Mouse (Mus musculus) heart, embryonic 11.5 days (tissue): Measurements from ENCODE around the gene Tppp2. TPM values are rescaled to one million over a fixed set of nuclear protein-coding genes. Genes with fewer than 3 reads are reported as not detected.
"Not testable (repeated sequence)": the region's sequence is repeated elsewhere in the genome, so short reads cannot be mapped to it uniquely, and the experiment has no call there.

Experiments
- ATAC-seq: fragments of 200-750 bp; cut with Nextera tagmentation; replicated peaks from 2 replicates; pipeline ENCODE4 v1.8.0; 2017; ENCODE audit warnings: moderate library complexity; ENCODE audit not compliant: insufficient number of reproducible peaks, low FRiP score, low TSS enrichment
- H3K27ac ChIP-seq: fragments of 300-500 bp; sonication (generic); 2 replicates; pipeline ENCODE4 v1.5.1; 2014; ENCODE audit warnings: mild to moderate bottlenecking, low read depth, low read length
- H3K27me3 ChIP-seq: fragments of 300-500 bp; sonication (generic); 2 replicates; pipeline ENCODE4 v1.6.1; 2014; ENCODE audit warnings: mild to moderate bottlenecking, low read length, mixed read lengths; ENCODE audit not compliant: control insufficient read depth, insufficient read depth
- H3K36me3 ChIP-seq: fragments of 300-500 bp; sonication (generic); 2 replicates; pipeline ENCODE4 v1.6.1; 2014; ENCODE audit warnings: mild to moderate bottlenecking, low read length, moderate library complexity, mixed read lengths; ENCODE audit not compliant: control insufficient read depth, insufficient read depth
- H3K4me1 ChIP-seq: fragments of 300-500 bp; sonication (generic); 2 replicates; pipeline ENCODE4 v1.6.1; 2014; ENCODE audit warnings: low read length; ENCODE audit not compliant: control insufficient read depth, insufficient read depth
- H3K4me2 ChIP-seq: fragments of 300-500 bp; sonication (generic); 2 replicates; pipeline ENCODE4 v1.6.1; 2014; ENCODE audit warnings: mild to moderate bottlenecking, moderate library complexity
- H3K4me3 ChIP-seq: fragments of 300-500 bp; sonication (generic); 2 replicates; pipeline ENCODE4 v1.5.1; 2014; ENCODE audit warnings: low read depth, low read length
- H3K9ac ChIP-seq: fragments of 300-500 bp; sonication (generic); 2 replicates; pipeline ENCODE4 v1.6.1; 2014; ENCODE audit warnings: mild to moderate bottlenecking, low read depth, low read length, moderate library complexity
- H3K9me3 ChIP-seq: fragments of 300-500 bp; sonication (generic); replicated peaks from 2 replicates; pipeline ENCODE4 v1.6.1; 2016; ENCODE audit warnings: low read length; ENCODE audit not compliant: control insufficient read depth
- WGBS: fragments of 180-500 bp; shearing (Covaris S2); extraction: QIAGEN DNeasy Blood & Tissue Kit; methylation state at CpG from one replicate; pipeline ENCODE4 v1.1.7; 2014; ENCODE audit not compliant: insufficient replicate concordance; 5-methylcytosine and 5-hydroxymethylcytosine counted together
- polyA plus RNA-seq: library from polyadenylated mRNA; unstranded; fragments of >200 nt; fragmentation: Nextera tagmentation; extraction: Ambion mirVana; gene quantifications from 2 replicates; pipeline ENCODE4 v1.2.1, GENCODE M21; 2014

Gene Tppp2
- polyA plus RNA-seq, 1 experiment from 2014 or later, result not detected

GRCm38 (mm10) chr14:51926930-51927329, 8.7 kb downstream of the Tppp2 start:
- not testable (repeated sequence) for H3K4me2 ChIP-seq, H3K27ac ChIP-seq, ATAC-seq, H3K27me3 ChIP-seq, H3K4me1 ChIP-seq, H3K9ac ChIP-seq, H3K9me3 ChIP-seq, H3K4me3 ChIP-seq, H3K36me3 ChIP-seq
- WGBS, result 89% methylated on average over 11 of the region's 11 CpGs

GRCm38 (mm10) chr14:51929309-51929943, 11.2 kb downstream of the Tppp2 start:
- Histone ChIP-seq H3K9me3 (no peaks in the 10 kb centered on the region), H3K36me3 (no peaks in the 10 kb centered on the region), H3K4me1 (no peaks in the 10 kb centered on the region), H3K4me2 (no peak overlapping the region), H3K27me3 (no peaks in the 10 kb centered on the region), H3K27ac (no peak overlapping the region), H3K9ac (no peak overlapping the region), H3K4me3 (no peak overlapping the region)
- ATAC-seq, result no peak
- 70% methylated on average over 8 of the region's 8 CpGs for WGBS

- Histone ChIP-seq H3K9me3 (no peaks in the 10 kb centered on the region), H3K27me3 (no peaks in the 10 kb centered on the region), H3K4me3 (no peak overlapping the region), H3K27ac (no peak overlapping the region), H3K4me2 (no peak overlapping the region), H3K9ac (no peak overlapping the region), H3K36me3 (no peaks in the 10 kb centered on the region), H3K4me1 (no peaks in the 10 kb centered on the region)
- no peak for ATAC-seq
- WGBS, result 55% methylated on average over 9 of the region's 9 CpGs
Measured at GRCm38 (mm10) chr14:51929968-51930367, 11.7 kb downstream of the Tppp2 start.

GRCm38 (mm10) chr14:51930824-51931223, 12.6 kb downstream of the Tppp2 start:
- Histone ChIP-seq H3K4me2 (no peak overlapping the region), H3K27ac (no peak overlapping the region), H3K9ac (no peak overlapping the region), H3K9me3 (no peaks in the 10 kb centered on the region), H3K4me1 (no peaks in the 10 kb centered on the region), H3K4me3 (no peak overlapping the region), H3K36me3 (no peaks in the 10 kb centered on the region), H3K27me3 (no peaks in the 10 kb centered on the region)
- ATAC-seq, result no peak; the same call in 1 of the 2 replicates
- 23% methylated on average over 5 of the region's 5 CpGs for WGBS

GRCm38 (mm10) chr14:51932092-51933020, 14.1 kb downstream of the Tppp2 start:
- WGBS, result 55% methylated on average over 10 of the region's 10 CpGs
- no peaks in the 10 kb centered on the region for H3K9me3 ChIP-seq
- H3K27me3 ChIP-seq, result no peaks in the 10 kb centered on the region
- H3K27ac ChIP-seq, result no peak overlapping the region
- no peak overlapping the region for H3K4me3 ChIP-seq
- H3K9ac ChIP-seq, result no peak overlapping the region
- no peak overlapping the region for H3K4me2 ChIP-seq
- H3K4me1 ChIP-seq, result no peaks in the 10 kb centered on the region
- no peaks in the 10 kb centered on the region for H3K36me3 ChIP-seq
- ATAC-seq, result no peak

- no peak overlapping the region for H3K4me2 ChIP-seq
- H3K9ac ChIP-seq, result no peak overlapping the region
- 0 out of 2 replicates have a peak, but pooled peaks cover 2% of the 10 kb centered on the region for H3K9me3 ChIP-seq
- no peaks in the 10 kb centered on the region for H3K27me3 ChIP-seq
- no peak for ATAC-seq
- H3K36me3 ChIP-seq, result no peaks in the 10 kb centered on the region
- no peaks in the 10 kb centered on the region for H3K4me1 ChIP-seq
- no peak overlapping the region for H3K27ac ChIP-seq
- WGBS, result 84% methylated on average over 9 of the region's 9 CpGs
- no peak overlapping the region for H3K4me3 ChIP-seq
Measured at GRCm38 (mm10) chr14:51939005-51939404, 20.8 kb downstream of the Tppp2 start.

GRCm38 (mm10) chr14:51940944-51941560, 22.8 kb downstream of the Tppp2 start:
- Histone ChIP-seq H3K9ac (no peak overlapping the region), H3K27me3 (no peaks in the 10 kb centered on the region), H3K27ac (no peak overlapping the region), H3K4me2 (no peak overlapping the region), H3K9me3 (0 out of 2 replicates have a peak, but pooled peaks cover 2% of the 10 kb centered on the region), H3K36me3 (no peaks in the 10 kb centered on the region), H3K4me1 (no peaks in the 10 kb centered on the region), H3K4me3 (no peak overlapping the region)
- no peak for ATAC-seq
- 41% methylated on average over 8 of the region's 8 CpGs for WGBS

GRCm38 (mm10) chr14:51941577-51941976, 23.4 kb downstream of the Tppp2 start:
- WGBS, result 64% methylated on average over 9 of the region's 9 CpGs
- 0 out of 2 replicates have a peak, but pooled peaks cover 2% of the 10 kb centered on the region for H3K9me3 ChIP-seq
- H3K36me3 ChIP-seq, result no peaks in the 10 kb centered on the region
- H3K9ac ChIP-seq, result no peak overlapping the region
- H3K27ac ChIP-seq, result no peak overlapping the region
- H3K4me2 ChIP-seq, result no peak overlapping the region
- H3K27me3 ChIP-seq, result no peaks in the 10 kb centered on the region
- H3K4me3 ChIP-seq, result no peak overlapping the region
- H3K4me1 ChIP-seq, result no peaks in the 10 kb centered on the region
- ATAC-seq, result no peak
